Mouse (Mus musculus): ENCODE measurements around the gene Hsd11b1. TPM values are rescaled to one million over a fixed set of nuclear protein-coding genes. Genes with fewer than 3 reads are reported as not detected.
A peak's percentile ranks its signal among the peaks of the same experiment; 100 is the strongest.

Gene Hsd11b1
- total and polyA plus RNA-seq, 2 experiments from 2014 or later, result 1.6 to 7.3 TPM

GRCm38 (mm10) chr1:193174143-193174733 is 89.6 kb downstream of the Hsd11b1 start:
- Histone ChIP-seq H3K4me1 (ENCODE audit: control insufficient read depth, insufficient read depth) (peaks cover 33% of the 10 kb centered on the region), H3K9me3 (replicated peaks; ENCODE audit: control insufficient read depth, low read length) (no peaks in the 10 kb centered on the region), H3K9ac (replicated peaks; ENCODE audit: low read depth, low read length) (peak overlapping the region; percentile 70), H3K27me3 (ENCODE audit: control insufficient read depth, insufficient read depth, low read length) (no peaks in the 10 kb centered on the region), H3K27ac (ENCODE audit: low read depth) (peak overlapping the region; percentile 86; the same call in 1 of the 2 replicates), H3K36me3 (replicated peaks; ENCODE audit: control insufficient read depth, insufficient read depth, low read length) (no peaks in the 10 kb centered on the region), H3K4me2 (ENCODE audit: low read depth, low read length) (peak overlapping the region; percentile 68), H3K4me3 (ENCODE audit: low read depth, low read length) (peak overlapping the region; percentile 72)
- no peak for DNase-seq (ENCODE audit: low spot score)
- ATAC-seq (ENCODE audit: insufficient read depth, low read depth), result no peak
- no peak for TF ChIP-seq EP300 (IDR thresholded peaks at IDR 0.05; ENCODE audit: low read depth)
- TF ChIP-seq CTCF (IDR thresholded peaks at IDR 0.05; ENCODE audit: low read depth), result no peak
- WGBS, result 37% methylated on average over 13 of the region's 13 CpGs

- H3K36me3 ChIP-seq (replicated peaks; ENCODE audit: control insufficient read depth, insufficient read depth, low read length), result no peaks in the 10 kb centered on the region
- DNase-seq (ENCODE audit: low spot score) (no peak), ATAC-seq (ENCODE audit: insufficient read depth, low read depth) (no peak)
- WGBS, result 15% methylated on average over 9 of the region's 9 CpGs
- peaks cover 33% of the 10 kb centered on the region for H3K4me1 ChIP-seq (ENCODE audit: control insufficient read depth, insufficient read depth)
- H3K4me2 ChIP-seq (ENCODE audit: low read depth, low read length), result peak overlapping the region; percentile 68
- H3K9me3 ChIP-seq (replicated peaks; ENCODE audit: control insufficient read depth, low read length), result no peaks in the 10 kb centered on the region
- peak overlapping the region; percentile 86 for H3K27ac ChIP-seq (ENCODE audit: low read depth)
- H3K27me3 ChIP-seq (ENCODE audit: control insufficient read depth, insufficient read depth, low read length), result no peaks in the 10 kb centered on the region
- no peak for TF ChIP-seq EP300 (IDR thresholded peaks at IDR 0.05; ENCODE audit: low read depth)
- TF ChIP-seq CTCF (IDR thresholded peaks at IDR 0.05; ENCODE audit: low read depth), result no peak
- peak overlapping the region; percentile 70 for H3K9ac ChIP-seq (replicated peaks; ENCODE audit: low read depth, low read length)
- H3K4me3 ChIP-seq (ENCODE audit: low read depth, low read length), result peak overlapping the region; percentile 72
Observed at GRCm38 (mm10) chr1:193173810-193174129, 90.1 kb downstream of the Hsd11b1 start.

GRCm38 (mm10) chr1:193172991-193173809 is 90.7 kb downstream of the Hsd11b1 start:
- Histone ChIP-seq H3K36me3 (replicated peaks; ENCODE audit: control insufficient read depth, insufficient read depth, low read length) (no peaks in the 10 kb centered on the region), H3K4me1 (ENCODE audit: control insufficient read depth, insufficient read depth) (peaks cover 33% of the 10 kb centered on the region), H3K4me2 (ENCODE audit: low read depth, low read length) (peak overlapping the region; percentile 68), H3K27ac (ENCODE audit: low read depth) (peak overlapping the region; percentile 86), H3K4me3 (ENCODE audit: low read depth, low read length) (peak overlapping the region; percentile 72), H3K9ac (replicated peaks; ENCODE audit: low read depth, low read length) (peak overlapping the region; percentile 72), H3K27me3 (ENCODE audit: control insufficient read depth, insufficient read depth, low read length) (no peaks in the 10 kb centered on the region), H3K9me3 (replicated peaks; ENCODE audit: control insufficient read depth, low read length) (no peaks in the 10 kb centered on the region)
- TF ChIP-seq CTCF (IDR thresholded peaks at IDR 0.05; ENCODE audit: low read depth) (peak; percentile 4; the same call in 1 of the 2 replicates), EP300 (IDR thresholded peaks at IDR 0.05; ENCODE audit: low read depth) (peak; percentile 79)
- DNase-seq (ENCODE audit: low spot score), result peak; percentile 98
- peak; percentile 99 for ATAC-seq (ENCODE audit: insufficient read depth, low read depth)
- under 1% methylated on average over 48 of the region's 48 CpGs for WGBS

Other genes starting within 250 kb of the Hsd11b1 start
- gene Syt14, start 228.3 kb downstream of the Hsd11b1 start, total RNA-seq (2014; rRNA removed; ENCODE audit: low replicate concordance), result under 0.01 and 0.08 TPM in 2 replicates
- 0.03 and 0.04 TPM in 2 replicates for gene Syt14, start 228.3 kb downstream of the Hsd11b1 start, polyA plus RNA-seq (2015; fragmentation: Nextera tagmentation; extraction: Ambion mirVana)
- 2.1 and 6.3 TPM in 2 replicates for gene Diexf, start 133.8 kb downstream of the Hsd11b1 start, total RNA-seq (2014; rRNA removed; ENCODE audit: low replicate concordance)
- gene Diexf, start 133.8 kb downstream of the Hsd11b1 start, polyA plus RNA-seq (2015; fragmentation: Nextera tagmentation; extraction: Ambion mirVana), result 2.1 and 2.8 TPM in 2 replicates
- 3.4 and 6.6 TPM in 2 replicates for gene Irf6, start 111.0 kb downstream of the Hsd11b1 start, total RNA-seq (2014; rRNA removed; ENCODE audit: low replicate concordance)
- gene Irf6, start 111.0 kb downstream of the Hsd11b1 start, polyA plus RNA-seq (2015; fragmentation: Nextera tagmentation; extraction: Ambion mirVana), result 2.2 and 2.5 TPM in 2 replicates
- 17.7 and 23.2 TPM in 2 replicates for gene A130010J15Rik, start 96.0 kb downstream of the Hsd11b1 start, total RNA-seq (2014; rRNA removed; ENCODE audit: low replicate concordance)
- 9.8 and 11.3 TPM in 2 replicates for gene A130010J15Rik, start 96.0 kb downstream of the Hsd11b1 start, polyA plus RNA-seq (2015; fragmentation: Nextera tagmentation; extraction: Ambion mirVana)
- 0.08 and 0.61 TPM in 2 replicates for gene Traf3ip3, start 62.4 kb downstream of the Hsd11b1 start, total RNA-seq (2014; rRNA removed; ENCODE audit: low replicate concordance)
- gene Traf3ip3, start 62.4 kb downstream of the Hsd11b1 start, polyA plus RNA-seq (2015; fragmentation: Nextera tagmentation; extraction: Ambion mirVana), result 0.54 and 0.79 TPM in 2 replicates
- gene Lamb3, start 56.4 kb downstream of the Hsd11b1 start, total RNA-seq (2014; rRNA removed; ENCODE audit: low replicate concordance), result 9.8 and 19.2 TPM in 2 replicates
- 6.0 and 8.1 TPM in 2 replicates for gene Lamb3, start 56.4 kb downstream of the Hsd11b1 start, polyA plus RNA-seq (2015; fragmentation: Nextera tagmentation; extraction: Ambion mirVana)
- 71.1 and 122 TPM in 2 replicates for gene G0s2, start 9.1 kb upstream of the Hsd11b1 start, total RNA-seq (2014; rRNA removed; ENCODE audit: low replicate concordance)
- 92.2 and 93.3 TPM in 2 replicates for gene G0s2, start 9.1 kb upstream of the Hsd11b1 start, polyA plus RNA-seq (2015; fragmentation: Nextera tagmentation; extraction: Ambion mirVana)
- gene Camk1g, start 106.2 kb upstream of the Hsd11b1 start, total RNA-seq (2014; rRNA removed; ENCODE audit: low replicate concordance), result 12.0 and 14.3 TPM in 2 replicates
- 9.0 and 9.7 TPM in 2 replicates for gene Camk1g, start 106.2 kb upstream of the Hsd11b1 start, polyA plus RNA-seq (2015; fragmentation: Nextera tagmentation; extraction: Ambion mirVana)

Data from heart, postnatal 0 days (tissue).